Mouse (Mus musculus): Measurements from ENCODE around the gene Gpsm1.

GRCm38 (mm10) chr2:26390954-26391353 is 75.6 kb downstream of the Gpsm1 start:
- no peak for TF ChIP-seq GATA1 (IDR thresholded peaks at IDR 0.05; ENCODE audit: borderline replicate concordance, low read length)
- no peak for TF ChIP-seq FLI1 (IDR thresholded peaks at IDR 0.05; ENCODE audit: low read length)
